14 mouse cellular contexts compared by ENCODE assay signal in the genomic region with DNA sequence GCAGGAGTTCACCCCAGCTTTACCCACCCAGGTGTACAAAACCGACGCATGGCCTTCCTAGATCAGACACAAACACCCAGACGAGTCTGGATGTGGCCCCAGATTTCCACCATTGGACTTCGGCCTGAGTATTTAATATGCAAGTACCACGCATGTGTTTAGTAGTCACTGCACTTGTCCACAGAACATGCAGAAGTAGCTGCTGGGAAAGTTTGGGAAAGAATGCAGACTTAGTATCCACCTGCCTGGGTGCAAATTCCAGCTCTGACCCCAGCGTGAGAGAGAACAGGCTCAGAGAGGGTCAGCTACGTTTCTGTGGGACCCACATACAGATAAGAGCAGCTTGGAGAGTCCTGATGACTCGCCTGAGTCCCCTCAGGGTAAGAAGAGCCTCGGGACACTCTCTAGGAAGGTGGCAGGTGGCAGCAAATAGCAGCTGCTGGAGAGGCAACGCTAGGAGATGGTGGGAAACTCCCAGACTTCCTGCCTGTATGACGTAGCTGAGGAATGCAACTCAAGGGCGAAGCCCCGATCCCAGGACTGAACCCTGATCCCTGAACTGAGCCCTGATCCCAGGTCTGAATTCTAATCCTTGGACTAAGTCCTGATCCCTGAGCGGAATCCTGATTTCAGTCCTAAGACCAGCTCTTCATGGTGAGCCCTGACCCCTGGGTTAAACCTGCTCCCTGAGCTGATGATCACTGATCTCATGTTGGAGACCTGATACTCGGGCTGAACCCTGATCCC. TPM values are rescaled to one million over a fixed set of nuclear protein-coding genes. Genes with fewer than 3 reads are reported as not detected.
A peak's percentile ranks its signal among the peaks of the same experiment; 100 is the strongest.
DNase-seq lines count a peak whose midpoint lies in the region; TF ChIP-seq lines count a peak whose summit lies in the region.
"Had no signal": no experiment of that assay in that cellular context is flagged by ENCODE, and none has a peak within 500 bp of the region (broad histone marks: within the 10 kb centered on the region; RNA-seq: fewer than 3 reads in every experiment).

No protein-coding gene starts in this region.

- DNase-seq in gastrocnemius, adult 2 months = no peak
- DNase-seq in gastrocnemius, adult 18-20 months (ENCODE audit: low spot score) = no peak
- DNase-seq in kidney, adult 9 months = peak; percentile 78
- no peak for DNase-seq in kidney, postnatal 4 days
- peak; percentile 67 for DNase-seq in ES-CJ7 (ENCODE audit: low read depth, low spot score)
- DNase-seq in kidney, postnatal 36 days = peak; percentile 65
- no peak for DNase-seq in layer of hippocampus, adult 2 months (ENCODE audit: low spot score in 2 of 2)
- no peak for DNase-seq in frontal cortex, postnatal 36 days (ENCODE audit: low spot score in 2 of 2)
- DNase-seq: lung, postnatal 10 days; midbrain, embryonic 14.5 days; right cerebral cortex, adult 18-20 months had no signal

- peak overlapping the region; percentile 50; the same call in 1 of the 2 replicates for H3K27ac ChIP-seq in gastrocnemius, adult 2 months
- no peak overlapping the region for H3K27ac ChIP-seq in layer of hippocampus, adult 2 months
- H3K27ac ChIP-seq: neural tube, embryonic 13.5 days had no signal

- intact Hi-C loops in gastrocnemius, adult 2 months (cut with DNase I) = no loop called here

- TF ChIP-seq CTCF in gastrocnemius, adult 2 months (IDR thresholded peaks at IDR 0.05) = no peak
- TF ChIP-seq CTCF in layer of hippocampus, adult 2 months (conservative IDR thresholded peaks at IDR 0.05) = no peak

- no peak overlapping the region for H3K4me3 ChIP-seq in gastrocnemius, adult 2 months
- H3K4me3 ChIP-seq in layer of hippocampus, adult 2 months = no peak overlapping the region
- H3K4me3 ChIP-seq: neural tube, embryonic 13.5 days had no signal

RNA-seq across cellular contexts. Expression of gene Gstp3, which starts 3.2 kb away (rescaled TPM):
- total RNA-seq in gastrocnemius, adult 2 months (2021) = not detected
- total RNA-seq in gastrocnemius, adult 18-20 months (2021) = not detected
- not detected for total RNA-seq in layer of hippocampus, adult 2 months (2021)
- total RNA-seq: granulocyte monocyte progenitor cell, adult 5-6 weeks; left cerebral cortex, adult 18-20 months had no signal

RNA-seq across cellular contexts. Expression of gene Gstp2, which starts 10.3 kb away (rescaled TPM):
- 100 to 1,000 TPM; 169 to 183 TPM for total RNA-seq in gastrocnemius, adult 2 months (2021)
- 100 to 1,000 TPM; 206 to 226 TPM for total RNA-seq in gastrocnemius, adult 18-20 months (2021)
- 10 to 100 TPM; 46.2 to 49.4 TPM for total RNA-seq in layer of hippocampus, adult 2 months (2021)

RNA-seq across cellular contexts. Expression of gene Gstp1, which starts 18.3 kb away (rescaled TPM):
- total RNA-seq in gastrocnemius, adult 2 months (2021) = 100 to 1,000 TPM; 386 to 408 TPM
- 100 to 1,000 TPM; 480 to 487 TPM for total RNA-seq in gastrocnemius, adult 18-20 months (2021)
- 100 to 1,000 TPM; 395 to 398 TPM for total RNA-seq in layer of hippocampus, adult 2 months (2021)

RNA-seq across cellular contexts. Expression of gene Cabp2, which starts 25.3 kb away (rescaled TPM):
- not detected for total RNA-seq in gastrocnemius, adult 2 months (2021)
- not detected for total RNA-seq in gastrocnemius, adult 18-20 months (2021)
- total RNA-seq in layer of hippocampus, adult 2 months (2021) = not detected
- total RNA-seq: granulocyte monocyte progenitor cell, adult 5-6 weeks; left cerebral cortex, adult 18-20 months had no signal

RNA-seq across cellular contexts. Expression of gene Cdk2ap2, which starts 40.9 kb away (rescaled TPM):
- 10 to 100 TPM; 17.9 to 22.4 TPM for total RNA-seq in gastrocnemius, adult 2 months (2021)
- 10 to 100 TPM; 18.7 to 19.9 TPM for total RNA-seq in gastrocnemius, adult 18-20 months (2021)
- 10 to 100 TPM; 29.5 to 33.9 TPM for total RNA-seq in layer of hippocampus, adult 2 months (2021)

Comparison
In these comparisons a context has a peak if more than half of its experiments do, and no peak if none do; other contexts are left out.
1. DNase-seq: peak in kidney, adult 9 months (single experiment), ES-CJ7 (single experiment) and kidney, postnatal 36 days (2 of 2); none in gastrocnemius, adult 2 months (single experiment), gastrocnemius, adult 18-20 months (single experiment), kidney, postnatal 4 days (0 of 2), layer of hippocampus, adult 2 months (0 of 2) and frontal cortex, postnatal 36 days (0 of 2).